Mouse (Mus musculus) myocyte (in vitro differentiated cells): ENCODE data around the gene Brinp3. TPM values are rescaled to one million over a fixed set of nuclear protein-coding genes. Genes with fewer than 3 reads are reported as not detected.

ENCODE experiments used
- H3K27me3 ChIP-seq: one replicate; pipeline ENCODE4 v1.6.1; 2011; ENCODE audit not compliant: control insufficient read depth, insufficient read depth, insufficient read length
- H3K36me3 ChIP-seq: one replicate; pipeline ENCODE4 v1.6.1; 2011; ENCODE audit not compliant: control insufficient read depth, insufficient read depth
- H3K4me2 ChIP-seq: one replicate; pipeline ENCODE4 v1.6.1; 2011; ENCODE audit warnings: low read depth, control low read depth
- H3K4me3 ChIP-seq: one replicate; pipeline ENCODE4 v1.5.1; 2011; ENCODE audit warnings: mild to moderate bottlenecking, control low read depth, moderate library complexity
- H3K79me2 ChIP-seq: one replicate; pipeline ENCODE4 v1.6.1; 2011; ENCODE audit not compliant: control insufficient read depth, insufficient read depth
- H3ac ChIP-seq: one replicate; pipeline ENCODE4 v1.6.1; 2011; ENCODE audit not compliant: control insufficient read depth, insufficient read length
- CEBPB ChIP-seq: IDR thresholded peaks from 2 replicates; pipeline ENCODE4 v1.6.1; 2011; ENCODE audit warnings: mild to moderate bottlenecking, moderate library complexity; ENCODE audit not compliant: poor library complexity, insufficient read depth, severe bottlenecking
- E2F4 ChIP-seq: IDR thresholded peaks from one replicate; pipeline ENCODE4 v1.6.1; 2011; ENCODE audit warnings: mild to moderate bottlenecking, control low read depth, moderate library complexity; ENCODE audit not compliant: insufficient read depth
- MAX ChIP-seq: IDR thresholded peaks from one replicate; pipeline ENCODE4 v1.6.1; 2011; ENCODE audit warnings: low read depth, mild to moderate bottlenecking, control low read depth
- MYOD1 ChIP-seq, 3 experiments: IDR thresholded peaks; one replicate each; pipeline ENCODE4 v1.6.1; 2011; ENCODE audit warnings: control low read depth in 2 of 3, low read depth in 2 of 3, mild to moderate bottlenecking in 2 of 3, moderate library complexity in 1 of 3; ENCODE audit not compliant: insufficient read length in 2 of 3, control insufficient read depth in 1 of 3
- MYOG ChIP-seq, 3 experiments: IDR thresholded peaks; one replicate each; pipeline ENCODE4 v1.6.1; 2011; ENCODE audit warnings: control low read depth in 2 of 3, low read depth in 2 of 3, mild to moderate bottlenecking in 2 of 3; ENCODE audit not compliant: insufficient read length in 2 of 3, control insufficient read depth in 1 of 3, insufficient read depth in 1 of 3
- POLR2A ChIP-seq: IDR thresholded peaks from one replicate; pipeline ENCODE4 v1.6.1; 2011; ENCODE audit warnings: low read depth, mild to moderate bottlenecking, control low read depth, moderate library complexity; ENCODE audit not compliant: insufficient read length
- POLR2AphosphoS2 ChIP-seq: IDR thresholded peaks from one replicate; pipeline ENCODE4 v1.6.1; 2011; ENCODE audit warnings: low read depth, control low read depth; ENCODE audit not compliant: insufficient read length
- REST ChIP-seq: IDR thresholded peaks from one replicate; pipeline ENCODE4 v1.6.1; 2011; ENCODE audit warnings: mild to moderate bottlenecking, control low read depth, moderate library complexity; ENCODE audit not compliant: insufficient read depth, insufficient read length
- SRF ChIP-seq: IDR thresholded peaks from one replicate; pipeline ENCODE4 v1.6.1; 2011; ENCODE audit warnings: low read depth; ENCODE audit not compliant: control insufficient read depth, insufficient read length
- TCF12 ChIP-seq: IDR thresholded peaks from one replicate; pipeline ENCODE4 v1.6.1; 2011; ENCODE audit warnings: mild to moderate bottlenecking, control low read depth; ENCODE audit not compliant: poor library complexity, insufficient read depth, severe bottlenecking
- TCF3 ChIP-seq: IDR thresholded peaks from one replicate; pipeline ENCODE4 v1.6.1; 2011; ENCODE audit warnings: low read depth, control low read depth; ENCODE audit not compliant: insufficient read length
- USF1 ChIP-seq: IDR thresholded peaks from one replicate; pipeline ENCODE4 v1.6.1; 2011; ENCODE audit warnings: low read depth, mild to moderate bottlenecking, control low read depth, moderate library complexity
- polyA plus RNA-seq: library from polyadenylated mRNA; unstranded; fragments of >200 nt; fragmentation: generic; extraction: Trizol; gene quantifications from one replicate; pipeline ENCODE4 v1.2.1, GENCODE M21; 2012; ENCODE audit warnings: missing spikeins

The Brinp3 gene
- 2.8 TPM for polyA plus RNA-seq

- TF ChIP-seq MYOG (IDR thresholded peaks at IDR 0.05; ENCODE audit: control insufficient read depth in 1 of 3, insufficient read depth in 1 of 3, insufficient read length in 2 of 3, low read depth in 2 of 3) (no peak), E2F4 (no peak), USF1 (no peak), REST (no peak), POLR2A (no peak), TCF3 (no peak), TCF12 (no peak), POLR2AphosphoS2 (no peak), CEBPB (no peak), SRF (no peak), MYOD1 (IDR thresholded peaks at IDR 0.05; ENCODE audit: control insufficient read depth in 1 of 3, insufficient read length in 2 of 3, low read depth in 2 of 3) (no peak), MAX (no peak)
These were observed at the start of gene Brinp3 for GRCm38 (mm10) chr1:146494681-146495331. Gene Brinp3, plus strand, starts transcription at chr1:146494760.

GRCm38 (mm10) chr1:146494221-146494620, 339 bp upstream of the Brinp3 start:
- no peaks in the 10 kb centered on the region for H3K27me3 ChIP-seq
- peak overlapping the region; percentile 53 for H3K4me2 ChIP-seq
- no peaks in the 10 kb centered on the region for H3K36me3 ChIP-seq
- no peak overlapping the region for H3ac ChIP-seq
- TF ChIP-seq POLR2A (no peak), MYOG (IDR thresholded peaks at IDR 0.05; ENCODE audit: control insufficient read depth in 1 of 3, insufficient read depth in 1 of 3, insufficient read length in 2 of 3, low read depth in 2 of 3) (no peak), POLR2AphosphoS2 (no peak), CEBPB (no peak), E2F4 (no peak), TCF12 (no peak), MYOD1 (IDR thresholded peaks at IDR 0.05; ENCODE audit: control insufficient read depth in 1 of 3, insufficient read length in 2 of 3, low read depth in 2 of 3) (no peak), REST (no peak), SRF (no peak), TCF3 (no peak), MAX (no peak), USF1 (no peak)
- H3K79me2 ChIP-seq, result no peaks in the 10 kb centered on the region
- peak overlapping the region; percentile 15 for H3K4me3 ChIP-seq

More at GRCm38 (mm10) chr1:146494681-146495331, at the start of gene Brinp3:
- Histone ChIP-seq H3K4me3 (peak within 1 kb of the TSS; percentile 15), H3K36me3 (no peaks in the 10 kb centered on the region), H3K79me2 (no peaks in the 10 kb centered on the region), H3K4me2 (peak within 1 kb of the TSS; percentile 53), H3ac (no peak within 1 kb of the TSS), H3K27me3 (no peaks in the 10 kb centered on the region)

- no peaks in the 10 kb centered on the region for H3K27me3 ChIP-seq
- TF ChIP-seq E2F4 (no peak), MYOD1 (IDR thresholded peaks at IDR 0.05; ENCODE audit: control insufficient read depth in 1 of 3, insufficient read length in 2 of 3, low read depth in 2 of 3) (no peak), REST (no peak), TCF12 (no peak), POLR2AphosphoS2 (no peak), POLR2A (no peak), CEBPB (no peak), USF1 (no peak), TCF3 (no peak), SRF (no peak), MYOG (IDR thresholded peaks at IDR 0.05; ENCODE audit: control insufficient read depth in 1 of 3, insufficient read depth in 1 of 3, insufficient read length in 2 of 3, low read depth in 2 of 3) (no peak), MAX (no peak)
- no peaks in the 10 kb centered on the region for H3K36me3 ChIP-seq
- H3K4me3 ChIP-seq, result no peak overlapping the region
- peak overlapping the region; percentile 53 for H3K4me2 ChIP-seq
- no peak overlapping the region for H3ac ChIP-seq
- H3K79me2 ChIP-seq, result no peaks in the 10 kb centered on the region
These were observed 826 bp downstream of the Brinp3 start for GRCm38 (mm10) chr1:146495386-146495785.

GRCm38 (mm10) chr1:146497381-146498081, 3.0 kb downstream of the Brinp3 start:
- no peak overlapping the region for H3ac ChIP-seq
- H3K4me2 ChIP-seq, result peak overlapping the region; percentile 63
- H3K27me3 ChIP-seq, result no peaks in the 10 kb centered on the region
- no peaks in the 10 kb centered on the region for H3K36me3 ChIP-seq
- peak overlapping the region; percentile 24 for H3K4me3 ChIP-seq
- no peaks in the 10 kb centered on the region for H3K79me2 ChIP-seq
- no peak for TF ChIP-seq USF1
- peak; percentile 64 for TF ChIP-seq CEBPB
